Mouse (Mus musculus) spleen, adult 2 months (tissue): ENCODE measurements around the gene Cdh18.

Experiments
- CTCF ChIP-seq: fragments of 200-500 bp; IDR thresholded peaks from 2 replicates; pipeline ENCODE4 v1.5.1; 2011; ENCODE audit warnings: mild to moderate bottlenecking, inconsistent platforms; ENCODE audit not compliant: insufficient read depth, insufficient read length, insufficient replicate concordance; ENCODE audit errors: extremely low read depth
- POLR2A ChIP-seq: fragments of 200-500 bp; IDR thresholded peaks from 2 replicates; pipeline ENCODE4 v1.6.1; 2011; ENCODE audit warnings: low read depth, low read length, inconsistent platforms

DNA sequence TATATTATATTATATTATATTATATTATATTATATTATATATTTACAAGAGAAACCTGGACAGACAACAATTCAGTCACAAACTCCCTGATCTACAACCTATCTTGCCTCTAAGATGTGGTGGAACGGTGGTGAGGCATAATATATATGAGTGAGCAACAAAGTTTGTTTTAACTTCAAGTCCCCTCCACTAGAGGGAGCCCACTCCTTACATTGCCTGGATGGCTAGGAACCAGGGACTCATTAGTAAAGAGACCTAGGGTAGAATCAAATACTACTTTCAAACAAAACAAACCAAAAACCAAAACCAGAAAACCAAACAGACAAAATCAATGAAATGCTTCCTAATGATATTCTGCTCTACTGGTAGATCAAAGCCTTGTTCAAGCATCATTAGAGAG, 937.5 kb downstream of the Cdh18 start:
- TF ChIP-seq POLR2A (no peak), CTCF (no peak)
